Mouse (Mus musculus): ENCODE results near the gene Plekhd1.

DNA sequence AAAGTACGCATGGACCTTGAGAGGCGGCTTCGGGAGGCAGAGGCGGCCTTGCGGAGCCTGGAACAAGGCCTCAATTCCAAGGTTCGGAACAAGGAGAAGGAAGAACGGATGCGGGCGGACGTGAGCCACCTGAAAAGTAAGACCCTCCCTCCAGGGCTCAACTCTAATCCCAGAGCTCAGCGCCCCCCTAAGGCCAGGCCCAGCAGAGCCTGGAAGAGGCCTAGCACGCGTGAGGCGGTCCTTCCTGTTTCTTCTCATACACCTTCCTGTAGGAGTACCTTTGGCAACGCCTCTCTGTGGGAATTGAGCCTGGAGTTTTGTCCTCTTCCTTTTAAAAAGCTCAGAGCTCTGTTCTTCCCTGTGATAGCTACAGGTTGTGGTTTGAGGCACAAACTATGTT, 29.1 kb downstream of the Plekhd1 start:
- TF ChIP-seq KAT2A (IDR thresholded peaks at IDR 0.05; ENCODE audit: insufficient replicate concordance, low read length) (no peak), CTCF (conservative IDR thresholded peaks at IDR 0.05 in 1 of 2, IDR thresholded peaks at IDR 0.05 in 1 of 2; ENCODE audit: low read depth in 2 of 2, low read length in 2 of 2) (no peak), ZC3H11A (IDR thresholded peaks at IDR 0.05; ENCODE audit: low read depth, low read length) (no peak), IRF4 (IDR thresholded peaks at IDR 0.05; ENCODE audit: low read depth, low read length) (no peak), USF2 (conservative IDR thresholded peaks at IDR 0.05; ENCODE audit: low read depth, low read length) (no peak), MAZ (IDR thresholded peaks at IDR 0.05; ENCODE audit: low read depth, low read length) (no peak), GABPA (IDR thresholded peaks at IDR 0.05; ENCODE audit: insufficient replicate concordance, low read depth, low read length) (no peak), RAD21 (IDR thresholded peaks at IDR 0.05; ENCODE audit: low read depth, low read length) (no peak), PAX5 (IDR thresholded peaks at IDR 0.05; ENCODE audit: low read length) (no peak)

Measured in CH12.LX (cell line).